Mouse (Mus musculus): ENCODE data around the gene Pml. TPM values are rescaled to one million over a fixed set of nuclear protein-coding genes. Genes with fewer than 3 reads are reported as not detected.

Gene Pml
- polyA plus RNA-seq, 1 experiment from 2014 or later: 4.1 TPM

GRCm38 (mm10) chr9:58225915-58226913, 23.4 kb downstream of the Pml start:
- WGBS: 67% methylated on average over 9 of the region's 9 CpGs
- no peak overlapping the region for H3K4me3 ChIP-seq (replicated peaks)
- no peak overlapping the region for H3K9ac ChIP-seq (replicated peaks)
- H3K4me2 ChIP-seq (replicated peaks): no peak overlapping the region
- no peak for ATAC-seq
- H3K36me3 ChIP-seq: peaks cover 20% of the 10 kb centered on the region
- no peak overlapping the region for H3K27ac ChIP-seq
- H3K4me1 ChIP-seq (replicated peaks): no peaks in the 10 kb centered on the region
- H3K27me3 ChIP-seq: no peaks in the 10 kb centered on the region
- H3K9me3 ChIP-seq: no peaks in the 10 kb centered on the region

GRCm38 (mm10) chr9:58224356-58224755, 25.2 kb downstream of the Pml start:
- ATAC-seq: no peak
- no peak overlapping the region for H3K9ac ChIP-seq (replicated peaks)
- peaks cover 9% of the 10 kb centered on the region for H3K36me3 ChIP-seq
- WGBS: 99% methylated on average over 2 of the region's 2 CpGs
- no peak overlapping the region for H3K27ac ChIP-seq
- H3K4me1 ChIP-seq (replicated peaks): no peaks in the 10 kb centered on the region
- no peak overlapping the region for H3K4me2 ChIP-seq (replicated peaks)
- no peaks in the 10 kb centered on the region for H3K27me3 ChIP-seq
- H3K9me3 ChIP-seq: no peaks in the 10 kb centered on the region
- no peak overlapping the region for H3K4me3 ChIP-seq (replicated peaks)

DNA sequence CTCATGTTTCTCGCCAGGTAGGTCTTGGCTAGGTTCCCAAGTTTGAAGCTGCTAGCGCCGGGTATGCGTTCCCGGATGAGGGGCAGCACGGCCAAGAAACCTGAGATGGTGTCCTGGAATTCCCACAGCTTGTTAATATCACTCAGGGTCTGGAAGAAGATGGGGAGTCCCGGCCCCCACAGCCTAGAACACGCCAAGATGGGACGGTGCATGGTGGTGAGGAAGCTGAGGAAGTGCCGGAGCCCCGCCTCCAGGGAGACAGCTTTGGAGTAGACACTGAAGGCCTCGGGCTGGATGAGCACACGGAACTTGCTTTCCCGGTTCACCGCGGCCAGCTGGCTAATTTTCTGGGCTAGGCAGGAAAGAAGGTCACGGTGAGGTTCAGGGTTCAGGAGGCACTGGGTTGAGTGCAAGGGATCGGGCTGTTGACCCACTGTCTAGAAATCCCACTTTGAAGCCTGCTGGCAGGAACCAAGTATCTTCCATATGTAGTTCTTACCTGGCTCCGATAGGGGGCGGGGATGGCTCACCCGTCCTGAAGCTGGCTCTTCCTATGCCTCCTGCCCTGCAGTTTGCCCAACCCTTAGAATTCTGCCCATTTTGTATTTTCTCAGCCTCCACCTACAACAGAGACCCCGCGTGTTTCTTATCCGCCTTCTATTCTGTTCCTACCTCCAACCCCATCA, 29.2 kb downstream of the Pml start:
- Histone ChIP-seq H3K4me2 (replicated peaks) (no peak overlapping the region), H3K9me3 (no peaks in the 10 kb centered on the region), H3K4me1 (replicated peaks) (peaks cover 4% of the 10 kb centered on the region; the same call in 1 of the 2 replicates), H3K27me3 (no peaks in the 10 kb centered on the region), H3K4me3 (replicated peaks) (no peak overlapping the region), H3K27ac (no peak overlapping the region), H3K9ac (replicated peaks) (no peak overlapping the region), H3K36me3 (no peaks in the 10 kb centered on the region; the same call in 1 of the 2 replicates)
- no peak for ATAC-seq
- 70% methylated on average over 24 of the region's 24 CpGs for WGBS

DNA sequence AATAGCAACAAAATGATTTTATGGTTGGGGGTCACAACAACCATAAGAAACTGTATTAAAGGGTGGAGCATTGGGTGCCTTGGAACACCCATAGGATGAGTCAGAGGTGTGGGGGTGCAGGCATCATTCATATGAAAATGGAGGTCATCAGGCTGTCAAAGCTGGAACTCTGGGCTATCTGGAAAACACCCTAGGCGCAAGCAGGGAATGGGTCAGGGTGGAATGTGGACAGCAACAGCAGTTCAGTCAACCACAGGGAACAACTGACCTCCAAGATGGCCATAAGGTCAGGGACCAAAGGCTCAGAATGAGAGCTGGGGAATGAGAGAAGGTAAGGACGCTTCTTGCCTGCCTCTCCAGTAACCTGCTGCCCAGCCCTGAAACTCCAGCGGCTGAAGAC, 31.0 kb downstream of the Pml start:
- Histone ChIP-seq H3K4me1 (replicated peaks) (peaks cover 16% of the 10 kb centered on the region), H3K27ac (no peak overlapping the region), H3K4me3 (replicated peaks) (no peak overlapping the region), H3K27me3 (no peaks in the 10 kb centered on the region), H3K4me2 (replicated peaks) (no peak overlapping the region), H3K9me3 (no peaks in the 10 kb centered on the region), H3K9ac (replicated peaks) (no peak overlapping the region), H3K36me3 (no peaks in the 10 kb centered on the region; the same call in 1 of the 2 replicates)
- no peak for ATAC-seq
- 88% methylated on average over 3 of the region's 3 CpGs for WGBS

DNA sequence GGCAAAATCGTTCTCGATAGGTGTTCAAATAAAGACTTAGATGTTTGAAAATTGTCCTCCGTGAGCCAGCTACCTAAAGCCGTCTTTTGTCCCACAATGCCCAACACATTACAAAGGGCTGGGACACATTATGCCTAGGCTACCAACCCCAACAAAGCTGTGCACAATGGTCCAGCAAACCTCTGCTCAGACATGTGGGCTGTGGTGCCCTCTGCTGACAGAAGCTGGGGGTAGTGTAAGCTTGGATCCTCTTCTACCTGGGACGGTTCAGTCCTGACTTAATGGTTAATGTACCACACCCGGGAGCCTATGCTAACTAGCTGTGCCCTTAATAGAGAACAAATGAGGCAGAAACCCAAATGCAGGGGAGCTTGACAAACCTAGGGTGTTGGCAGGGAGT, 33.2 kb downstream of the Pml start:
- H3K4me2 ChIP-seq (replicated peaks): no peak overlapping the region
- H3K27me3 ChIP-seq: no peaks in the 10 kb centered on the region
- H3K27ac ChIP-seq: no peak overlapping the region
- H3K36me3 ChIP-seq: no peaks in the 10 kb centered on the region; the same call in 1 of the 2 replicates
- no peaks in the 10 kb centered on the region for H3K9me3 ChIP-seq
- peak; percentile 75 for ATAC-seq
- H3K4me1 ChIP-seq (replicated peaks): peaks cover 20% of the 10 kb centered on the region
- 39% methylated on average over 6 of the region's 6 CpGs for WGBS
- H3K9ac ChIP-seq (replicated peaks): no peak overlapping the region
- H3K4me3 ChIP-seq (replicated peaks): no peak overlapping the region

GRCm38 (mm10) chr9:58214519-58215180, 34.9 kb downstream of the Pml start:
- Histone ChIP-seq H3K4me1 (replicated peaks) (peaks cover 20% of the 10 kb centered on the region), H3K9me3 (no peaks in the 10 kb centered on the region), H3K27me3 (no peaks in the 10 kb centered on the region), H3K27ac (no peak overlapping the region), H3K4me2 (replicated peaks) (no peak overlapping the region), H3K9ac (replicated peaks) (no peak overlapping the region; the same call in 1 of the 2 replicates), H3K4me3 (replicated peaks) (no peak overlapping the region), H3K36me3 (no peaks in the 10 kb centered on the region; the same call in 1 of the 2 replicates)
- WGBS: 69% methylated on average over 8 of the region's 8 CpGs
- no peak for ATAC-seq

- H3K36me3 ChIP-seq: no peaks in the 10 kb centered on the region
- no peak overlapping the region for H3K4me3 ChIP-seq (replicated peaks)
- no peaks in the 10 kb centered on the region for H3K9me3 ChIP-seq
- H3K4me1 ChIP-seq (replicated peaks): peaks cover 20% of the 10 kb centered on the region
- H3K9ac ChIP-seq (replicated peaks): no peak overlapping the region; the same call in 1 of the 2 replicates
- H3K4me2 ChIP-seq (replicated peaks): no peak overlapping the region
- no peaks in the 10 kb centered on the region for H3K27me3 ChIP-seq
- H3K27ac ChIP-seq: peak overlapping the region; percentile 44; the same call in 1 of the 2 replicates
- WGBS: 27% methylated on average over 5 of the region's 5 CpGs
- ATAC-seq: peak; percentile 35; the same call in 1 of the 2 replicates
Measured at GRCm38 (mm10) chr9:58213865-58214264, 35.7 kb downstream of the Pml start.

DNA sequence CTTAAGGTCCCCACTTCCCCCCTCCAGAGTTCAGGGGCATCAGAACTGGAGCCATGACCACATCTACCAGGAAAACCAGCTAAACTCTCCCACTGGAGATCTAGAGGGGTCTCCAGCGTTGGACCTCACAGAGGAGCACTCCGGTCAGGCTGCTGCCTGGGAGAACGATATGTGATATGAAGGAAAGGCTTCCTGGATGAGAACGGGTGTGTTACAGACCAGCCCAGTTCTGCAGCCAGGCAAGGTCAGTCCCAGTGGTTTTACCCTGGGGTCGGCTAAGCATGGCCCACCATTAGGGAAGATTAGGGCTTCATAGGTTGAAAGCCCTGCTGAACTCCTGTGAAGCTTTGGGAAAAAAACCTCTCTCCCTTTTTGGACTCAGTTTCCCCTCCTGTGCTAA, 36.2 kb downstream of the Pml start:
- no peaks in the 10 kb centered on the region for H3K27me3 ChIP-seq
- no peak overlapping the region for H3K4me3 ChIP-seq (replicated peaks)
- H3K4me2 ChIP-seq (replicated peaks): no peak overlapping the region
- no peaks in the 10 kb centered on the region for H3K9me3 ChIP-seq
- no peak overlapping the region for H3K9ac ChIP-seq (replicated peaks)
- ATAC-seq: no peak
- no peaks in the 10 kb centered on the region for H3K36me3 ChIP-seq
- H3K27ac ChIP-seq: no peak overlapping the region
- 76% methylated on average over 5 of the region's 5 CpGs for WGBS
- peaks cover 20% of the 10 kb centered on the region for H3K4me1 ChIP-seq (replicated peaks)

GRCm38 (mm10) chr9:58210304-58210627, 39.3 kb downstream of the Pml start:
- H3K36me3 ChIP-seq: no peaks in the 10 kb centered on the region
- H3K27me3 ChIP-seq: peaks cover 4% of the 10 kb centered on the region; the same call in 1 of the 2 replicates
- H3K27ac ChIP-seq: no peak overlapping the region
- no peaks in the 10 kb centered on the region for H3K9me3 ChIP-seq
- no peak overlapping the region for H3K4me2 ChIP-seq (replicated peaks)
- H3K4me3 ChIP-seq (replicated peaks): no peak overlapping the region
- no peak for ATAC-seq
- H3K9ac ChIP-seq (replicated peaks): no peak overlapping the region
- H3K4me1 ChIP-seq (replicated peaks): peaks cover 32% of the 10 kb centered on the region
- WGBS: 91% methylated on average over 2 of the region's 2 CpGs

DNA sequence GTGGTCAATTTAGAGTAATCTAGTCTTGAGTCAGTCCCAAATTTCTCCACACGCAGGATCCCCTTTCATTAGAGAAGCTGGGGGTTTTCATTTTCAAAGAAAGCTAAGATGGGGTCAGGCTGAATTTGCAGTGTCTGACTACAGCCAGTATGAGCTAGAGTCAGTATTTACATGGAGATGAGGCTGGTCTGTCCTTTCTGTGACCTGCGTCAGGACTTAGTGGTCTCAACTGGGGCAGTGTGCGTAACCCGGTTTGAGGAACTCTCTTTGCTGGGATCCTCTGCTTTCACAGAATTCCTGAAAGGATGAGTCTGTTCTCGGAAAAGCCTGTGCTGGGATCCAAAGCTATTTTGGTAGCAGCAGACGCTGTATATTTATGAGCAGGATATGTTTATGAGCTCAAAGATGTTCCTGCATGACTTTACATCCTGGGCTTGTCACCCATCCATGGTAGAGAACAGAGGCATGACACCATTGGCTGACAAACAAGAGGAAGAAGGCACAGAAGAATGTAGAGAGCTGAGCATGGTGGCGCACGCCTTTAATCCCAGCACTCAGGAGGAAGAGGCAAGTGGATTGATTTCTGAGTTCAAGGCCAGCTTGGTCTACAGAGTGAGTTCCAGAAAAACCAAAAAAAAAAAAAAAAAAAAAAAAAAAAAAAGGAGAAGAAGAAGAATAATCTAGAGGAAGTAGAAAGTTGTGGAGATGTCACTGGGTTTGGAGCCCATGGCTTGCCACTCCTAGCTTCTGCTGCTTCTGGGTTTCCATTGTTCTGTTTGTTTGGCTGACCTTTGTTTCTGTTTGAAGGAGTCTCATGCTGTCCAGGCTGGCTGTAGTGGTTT, 39.9 kb downstream of the Pml start:
- peaks cover 4% of the 10 kb centered on the region; the same call in 1 of the 2 replicates for H3K27me3 ChIP-seq
- H3K4me3 ChIP-seq (replicated peaks): no peak overlapping the region
- no peaks in the 10 kb centered on the region for H3K36me3 ChIP-seq
- no peak overlapping the region for H3K27ac ChIP-seq
- no peak overlapping the region for H3K9ac ChIP-seq (replicated peaks)
- H3K4me1 ChIP-seq (replicated peaks): peaks cover 32% of the 10 kb centered on the region
- ATAC-seq: no peak
- no peak overlapping the region for H3K4me2 ChIP-seq (replicated peaks)
- H3K9me3 ChIP-seq: no peaks in the 10 kb centered on the region
- 78% methylated on average over 8 of the region's 8 CpGs for WGBS

- WGBS: 79% methylated on average over 7 of the region's 7 CpGs
Measured at GRCm38 (mm10) chr9:58206013-58206412, 43.6 kb downstream of the Pml start.

More at GRCm38 (mm10) chr9:58206013-58206412, 43.6 kb downstream of the Pml start:
- Histone ChIP-seq H3K9me3 (no peaks in the 10 kb centered on the region), H3K4me3 (replicated peaks) (peak overlapping the region; percentile 6), H3K4me1 (replicated peaks) (peaks cover 51% of the 10 kb centered on the region), H3K4me2 (replicated peaks) (peak overlapping the region; percentile 65), H3K9ac (replicated peaks) (no peak overlapping the region), H3K27me3 (peaks cover 34% of the 10 kb centered on the region), H3K27ac (no peak overlapping the region; the same call in 1 of the 2 replicates), H3K36me3 (no peaks in the 10 kb centered on the region)
- no peak for ATAC-seq
